Mouse (Mus musculus): Measurements from ENCODE around the gene Thbs1. TPM values are rescaled to one million over a fixed set of nuclear protein-coding genes. Genes with fewer than 3 reads are reported as not detected.

Thbs1 gene
- 77.4 and 86.4 TPM in 2 replicates for polyA plus RNA-seq (2014; fragmentation: Nextera tagmentation; extraction: Ambion mirVana)

GRCm38 (mm10) chr2:118111488-118112131 is at the start of gene Thbs1:
Gene Thbs1, plus strand, starts transcription at chr2:118111876.
- no peaks in the 10 kb centered on the region for H3K27me3 ChIP-seq (replicated peaks; ENCODE audit: control insufficient read depth, insufficient read depth, low read length)
- under 1% methylated on average over 34 of the region's 36 CpGs for WGBS
- peak within 1 kb of the TSS; percentile 81 for H3K4me2 ChIP-seq (ENCODE audit: low read depth, low read length)
- H3K4me3 ChIP-seq (ENCODE audit: low read depth, low read length): peak within 1 kb of the TSS; percentile 59
- peak within 1 kb of the TSS; percentile 74 for H3K27ac ChIP-seq (replicated peaks; ENCODE audit: low read depth, low read length)
- peak within 1 kb of the TSS; percentile 75 for H3K9ac ChIP-seq (ENCODE audit: low read depth, low read length)
- DNase-seq (ENCODE audit: low spot score): peak; percentile 96
- ATAC-seq (ENCODE audit: low read depth): peak; percentile 89
- H3K9me3 ChIP-seq (ENCODE audit: control insufficient read depth, low read length): no peaks in the 10 kb centered on the region
- H3K4me1 ChIP-seq (ENCODE audit: control insufficient read depth, insufficient read depth, low read length): peaks cover 21% of the 10 kb centered on the region
- peaks cover 23% of the 10 kb centered on the region for H3K36me3 ChIP-seq (ENCODE audit: control insufficient read depth, insufficient read depth, low read length)

- H3K9ac ChIP-seq (ENCODE audit: low read depth, low read length): no peak overlapping the region
- no peak overlapping the region for H3K4me2 ChIP-seq (ENCODE audit: low read depth, low read length)
- H3K27ac ChIP-seq (replicated peaks; ENCODE audit: low read depth, low read length): no peak overlapping the region
- no peaks in the 10 kb centered on the region for H3K9me3 ChIP-seq (ENCODE audit: control insufficient read depth, low read length)
- 86% methylated on average over 11 of the region's 11 CpGs for WGBS
- H3K4me1 ChIP-seq (ENCODE audit: control insufficient read depth, insufficient read depth, low read length): no peaks in the 10 kb centered on the region
- no peaks in the 10 kb centered on the region for H3K27me3 ChIP-seq (replicated peaks; ENCODE audit: control insufficient read depth, insufficient read depth, low read length)
- DNase-seq (ENCODE audit: low spot score) (peak; percentile 14), ATAC-seq (ENCODE audit: low read depth) (peak; percentile 15; the same call in 1 of the 2 replicates)
- H3K36me3 ChIP-seq (ENCODE audit: control insufficient read depth, insufficient read depth, low read length): no peaks in the 10 kb centered on the region
- no peak overlapping the region for H3K4me3 ChIP-seq (ENCODE audit: low read depth, low read length)
These were observed 47.4 kb upstream of the Thbs1 start for GRCm38 (mm10) chr2:118064121-118064764.

- Histone ChIP-seq H3K4me2 (ENCODE audit: low read depth, low read length) (no peak overlapping the region), H3K36me3 (ENCODE audit: control insufficient read depth, insufficient read depth, low read length) (no peaks in the 10 kb centered on the region), H3K27ac (replicated peaks; ENCODE audit: low read depth, low read length) (no peak overlapping the region), H3K9ac (ENCODE audit: low read depth, low read length) (no peak overlapping the region), H3K27me3 (replicated peaks; ENCODE audit: control insufficient read depth, insufficient read depth, low read length) (no peaks in the 10 kb centered on the region), H3K4me1 (ENCODE audit: control insufficient read depth, insufficient read depth, low read length) (no peaks in the 10 kb centered on the region), H3K4me3 (ENCODE audit: low read depth, low read length) (no peak overlapping the region), H3K9me3 (ENCODE audit: control insufficient read depth, low read length) (no peaks in the 10 kb centered on the region)
- ATAC-seq (ENCODE audit: low read depth): no peak
- no peak for DNase-seq (ENCODE audit: low spot score)
- 79% methylated on average over 8 of the region's 8 CpGs for WGBS
These were observed 45.5 kb upstream of the Thbs1 start for GRCm38 (mm10) chr2:118066065-118066770.

- ATAC-seq (ENCODE audit: low read depth) (no peak), DNase-seq (ENCODE audit: low spot score) (no peak)
- Histone ChIP-seq H3K27ac (replicated peaks; ENCODE audit: low read depth, low read length) (no peak overlapping the region), H3K27me3 (replicated peaks; ENCODE audit: control insufficient read depth, insufficient read depth, low read length) (no peaks in the 10 kb centered on the region), H3K9ac (ENCODE audit: low read depth, low read length) (no peak overlapping the region), H3K4me1 (ENCODE audit: control insufficient read depth, insufficient read depth, low read length) (no peaks in the 10 kb centered on the region), H3K4me3 (ENCODE audit: low read depth, low read length) (no peak overlapping the region), H3K36me3 (ENCODE audit: control insufficient read depth, insufficient read depth, low read length) (no peaks in the 10 kb centered on the region), H3K9me3 (ENCODE audit: control insufficient read depth, low read length) (no peaks in the 10 kb centered on the region), H3K4me2 (ENCODE audit: low read depth, low read length) (no peak overlapping the region)
- WGBS: 82% methylated on average over 5 of the region's 5 CpGs
These were observed 41.7 kb upstream of the Thbs1 start for GRCm38 (mm10) chr2:118069975-118070374.

GRCm38 (mm10) chr2:118072811-118073372 is 38.8 kb upstream of the Thbs1 start:
- 82% methylated on average over 7 of the region's 7 CpGs for WGBS

GRCm38 (mm10) chr2:118074030-118074429 is 37.6 kb upstream of the Thbs1 start:
- Histone ChIP-seq H3K36me3 (ENCODE audit: control insufficient read depth, insufficient read depth, low read length) (no peaks in the 10 kb centered on the region), H3K9me3 (ENCODE audit: control insufficient read depth, low read length) (no peaks in the 10 kb centered on the region), H3K9ac (ENCODE audit: low read depth, low read length) (no peak overlapping the region), H3K4me3 (ENCODE audit: low read depth, low read length) (no peak overlapping the region), H3K27ac (replicated peaks; ENCODE audit: low read depth, low read length) (no peak overlapping the region), H3K4me1 (ENCODE audit: control insufficient read depth, insufficient read depth, low read length) (no peaks in the 10 kb centered on the region), H3K27me3 (replicated peaks; ENCODE audit: control insufficient read depth, insufficient read depth, low read length) (no peaks in the 10 kb centered on the region), H3K4me2 (ENCODE audit: low read depth, low read length) (no peak overlapping the region)
- WGBS: 46% methylated on average over 2 of the region's 2 CpGs
- ATAC-seq (ENCODE audit: low read depth) (no peak), DNase-seq (ENCODE audit: low spot score) (no peak)

More at GRCm38 (mm10) chr2:118072811-118073372, 38.8 kb upstream of the Thbs1 start:
- no peak for DNase-seq (ENCODE audit: low spot score)
- H3K4me2 ChIP-seq (ENCODE audit: low read depth, low read length): no peak overlapping the region
- H3K36me3 ChIP-seq (ENCODE audit: control insufficient read depth, insufficient read depth, low read length): no peaks in the 10 kb centered on the region
- H3K27me3 ChIP-seq (replicated peaks; ENCODE audit: control insufficient read depth, insufficient read depth, low read length): no peaks in the 10 kb centered on the region
- no peak overlapping the region for H3K4me3 ChIP-seq (ENCODE audit: low read depth, low read length)
- no peak overlapping the region for H3K27ac ChIP-seq (replicated peaks; ENCODE audit: low read depth, low read length)
- no peak for ATAC-seq (ENCODE audit: low read depth)
- H3K9ac ChIP-seq (ENCODE audit: low read depth, low read length): no peak overlapping the region
- H3K4me1 ChIP-seq (ENCODE audit: control insufficient read depth, insufficient read depth, low read length): no peaks in the 10 kb centered on the region
- H3K9me3 ChIP-seq (ENCODE audit: control insufficient read depth, low read length): no peaks in the 10 kb centered on the region

GRCm38 (mm10) chr2:118075165-118075564 is 36.5 kb upstream of the Thbs1 start:
- Histone ChIP-seq H3K4me2 (ENCODE audit: low read depth, low read length) (no peak overlapping the region), H3K27ac (replicated peaks; ENCODE audit: low read depth, low read length) (no peak overlapping the region), H3K4me1 (ENCODE audit: control insufficient read depth, insufficient read depth, low read length) (no peaks in the 10 kb centered on the region), H3K36me3 (ENCODE audit: control insufficient read depth, insufficient read depth, low read length) (no peaks in the 10 kb centered on the region), H3K9me3 (ENCODE audit: control insufficient read depth, low read length) (no peaks in the 10 kb centered on the region), H3K4me3 (ENCODE audit: low read depth, low read length) (no peak overlapping the region), H3K27me3 (replicated peaks; ENCODE audit: control insufficient read depth, insufficient read depth, low read length) (no peaks in the 10 kb centered on the region), H3K9ac (ENCODE audit: low read depth, low read length) (no peak overlapping the region)
- ATAC-seq (ENCODE audit: low read depth): no peak
- 89% methylated on average over 4 of the region's 4 CpGs for WGBS
- no peak for DNase-seq (ENCODE audit: low spot score)

GRCm38 (mm10) chr2:118079131-118079530 is 32.5 kb upstream of the Thbs1 start:
- no peaks in the 10 kb centered on the region for H3K9me3 ChIP-seq (ENCODE audit: control insufficient read depth, low read length)
- H3K4me3 ChIP-seq (ENCODE audit: low read depth, low read length): no peak overlapping the region
- DNase-seq (ENCODE audit: low spot score) (no peak), ATAC-seq (ENCODE audit: low read depth) (no peak)
- 77% methylated on average over 4 of the region's 4 CpGs for WGBS
- H3K4me1 ChIP-seq (ENCODE audit: control insufficient read depth, insufficient read depth, low read length): no peaks in the 10 kb centered on the region
- no peaks in the 10 kb centered on the region for H3K36me3 ChIP-seq (ENCODE audit: control insufficient read depth, insufficient read depth, low read length)
- no peak overlapping the region for H3K27ac ChIP-seq (replicated peaks; ENCODE audit: low read depth, low read length)
- no peak overlapping the region for H3K9ac ChIP-seq (ENCODE audit: low read depth, low read length)
- H3K4me2 ChIP-seq (ENCODE audit: low read depth, low read length): no peak overlapping the region
- H3K27me3 ChIP-seq (replicated peaks; ENCODE audit: control insufficient read depth, insufficient read depth, low read length): no peaks in the 10 kb centered on the region

Data from embryonic facial prominence, embryonic 14.5 days (tissue).